Mouse (Mus musculus) ES-Bruce4 (cell line): ENCODE data around the gene Uap1.

Source experiments
- CTCF ChIP-seq: IDR thresholded peaks from one replicate; pipeline ENCODE4 v1.8.1; 2011; ENCODE audit warnings: low read depth, low read length
- POLR2A ChIP-seq: IDR thresholded peaks from one replicate; pipeline ENCODE4 v1.8.1; 2011; ENCODE audit warnings: low read length; ENCODE audit not compliant: insufficient read depth

GRCm38 (mm10) chr1:170220351-170220750 lies 45.6 kb upstream of the Uap1 start:
- TF ChIP-seq POLR2A (no peak), CTCF (no peak)
